In genomic region chr7:44442407-44442821, GRCm38 (mm10) we compare ENCODE assay signal across 1 mouse cellular context.
TF ChIP-seq lines count a peak whose summit lies in the region.

No protein-coding gene starts in this region.

TF ChIP-seq in MEL, 35 proteins besides CTCF, POLR2A, EP300 and RAD21:
- no peak for TF ChIP-seq ZKSCAN1 (IDR thresholded peaks at IDR 0.05; ENCODE audit: low read depth, low read length)
- TF ChIP-seq SIN3A (IDR thresholded peaks at IDR 0.05; ENCODE audit: low read length) = no peak
- no peak for TF ChIP-seq GABPA (IDR thresholded peaks at IDR 0.05; ENCODE audit: low read depth, low read length)
- TF ChIP-seq MAX (IDR thresholded peaks at IDR 0.05; ENCODE audit: low read length) = no peak
- no peak for TF ChIP-seq TAL1 (IDR thresholded peaks at IDR 0.05; ENCODE audit: low read length)
